Mouse (Mus musculus): ENCODE data around the gene Col15a1. TPM values are rescaled to one million over a fixed set of nuclear protein-coding genes. Genes with fewer than 3 reads are reported as not detected.

Gene Col15a1
- total RNA-seq, 2 experiments from 2014 or later: 24.6 to 26.5 TPM

DNA sequence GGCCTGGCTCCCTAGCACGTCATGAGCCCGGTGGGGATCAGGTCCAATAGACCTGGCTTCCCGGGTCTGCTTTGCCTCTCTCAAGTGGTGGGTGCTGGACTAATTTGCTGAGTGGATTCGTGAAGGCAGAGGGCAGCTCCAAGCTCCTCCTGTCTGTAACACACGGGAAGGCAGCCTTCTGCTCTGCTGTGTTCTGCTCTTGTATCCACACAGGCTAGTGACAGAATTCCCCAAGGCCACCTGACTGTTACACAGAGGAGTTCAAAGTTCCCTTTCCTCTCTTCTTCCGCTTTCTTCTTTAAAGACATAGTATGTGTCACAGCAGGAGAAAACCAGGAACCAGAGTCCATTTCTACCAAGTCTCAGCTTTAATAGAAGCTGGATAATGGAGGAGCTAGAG lies 53.1 kb downstream of the Col15a1 start:
- intact Hi-C loops (cut with DNase I): no loop called here
- no peak for DNase-seq

DNA sequence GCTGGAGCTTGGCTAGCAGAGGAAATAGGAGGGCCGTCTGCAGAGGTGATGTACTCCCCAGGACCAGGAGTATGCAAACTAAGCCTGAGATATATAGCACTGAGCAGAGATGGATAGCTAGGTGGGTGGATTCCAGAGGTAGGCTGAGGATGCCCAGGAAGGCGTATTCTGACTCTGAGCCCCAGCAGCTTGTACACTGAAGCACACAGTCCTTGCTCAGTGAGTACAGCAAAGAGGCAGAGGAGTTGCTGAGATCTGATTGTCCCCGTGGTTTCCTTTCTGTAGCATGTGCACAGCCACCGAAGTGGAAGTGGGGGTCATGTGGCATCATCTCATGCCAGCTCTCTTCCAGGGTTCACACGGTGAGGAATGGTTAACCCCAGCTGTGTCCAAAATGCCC lies 54.0 kb downstream of the Col15a1 start:
- no peak for DNase-seq
- intact Hi-C loops (cut with DNase I): no loop called here

DNA sequence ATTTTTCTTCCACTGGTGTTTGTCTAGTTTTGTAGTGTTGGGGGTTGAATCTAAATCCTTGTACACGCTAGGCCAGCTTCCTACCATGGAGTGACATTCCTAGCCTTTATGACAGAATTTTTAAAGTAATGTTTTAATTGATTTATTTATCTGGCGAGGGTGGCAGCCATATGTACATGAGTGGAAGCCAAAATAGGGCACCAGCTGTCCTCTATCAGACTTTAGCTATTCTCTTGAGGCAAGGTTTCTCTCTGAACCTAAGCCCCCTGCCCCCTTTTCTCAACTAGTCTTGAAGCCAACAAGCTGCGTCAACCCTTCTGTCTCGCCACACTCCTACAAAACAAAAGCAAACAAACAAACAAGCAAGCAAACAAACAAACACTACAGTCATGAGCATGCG lies 57.6 kb downstream of the Col15a1 start:
- DNase-seq: no peak
- intact Hi-C loops (cut with DNase I): no loop called here

DNA sequence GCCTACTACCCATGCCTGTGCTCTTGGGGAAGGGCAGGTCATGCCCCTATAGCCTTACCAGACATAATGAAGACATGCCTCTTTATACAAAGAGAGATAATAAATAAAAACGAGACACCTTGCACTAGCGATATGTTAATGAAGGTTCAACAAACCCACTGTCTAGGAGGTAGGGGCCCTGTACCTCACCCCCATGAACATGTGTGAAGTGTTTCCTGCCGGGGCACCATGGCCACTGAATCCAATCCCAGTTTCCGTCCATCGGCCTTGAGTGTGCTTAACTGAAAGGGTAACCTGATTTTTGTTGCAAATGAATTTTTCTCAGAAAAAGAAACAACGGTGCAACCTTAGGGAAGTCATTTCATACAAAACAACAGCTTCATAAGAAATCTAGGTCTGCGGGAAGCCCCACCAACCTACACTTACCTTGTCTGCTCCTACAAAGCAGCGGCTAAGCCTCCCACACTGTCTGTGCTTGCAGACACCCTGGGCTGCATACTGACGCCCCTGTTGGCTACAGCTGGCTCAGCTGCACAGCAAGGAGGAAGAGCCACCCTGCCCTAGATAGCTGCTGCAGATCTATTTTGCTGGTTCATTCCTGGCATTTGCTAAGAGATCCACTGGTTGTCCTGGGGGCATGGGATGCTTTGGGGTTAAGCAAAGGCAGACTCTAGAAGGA lies 64.6 kb downstream of the Col15a1 start:
- intact Hi-C loops (cut with DNase I): no loop called here
- no peak for DNase-seq

DNA sequence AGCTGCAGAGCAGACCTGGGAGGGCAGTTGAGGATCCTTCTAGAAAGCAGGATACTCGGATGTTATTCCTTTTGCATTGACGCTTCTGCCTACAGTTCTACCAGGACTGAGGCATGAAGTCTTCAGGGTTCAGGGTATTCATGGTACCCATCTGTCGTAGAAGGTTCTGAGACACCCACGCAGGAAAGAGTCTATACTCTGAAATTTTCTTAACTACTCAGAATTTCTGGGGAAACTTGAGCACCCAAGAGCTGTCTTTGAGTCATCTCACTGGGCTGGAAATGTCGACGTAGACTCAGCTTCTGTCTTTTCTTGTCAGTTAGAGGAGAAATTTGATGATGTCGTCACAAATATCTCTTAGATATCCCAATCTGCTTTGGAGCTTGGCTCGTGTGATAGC lies 65.8 kb downstream of the Col15a1 start:
- intact Hi-C loops (cut with DNase I): no loop called here
- DNase-seq: no peak

DNA sequence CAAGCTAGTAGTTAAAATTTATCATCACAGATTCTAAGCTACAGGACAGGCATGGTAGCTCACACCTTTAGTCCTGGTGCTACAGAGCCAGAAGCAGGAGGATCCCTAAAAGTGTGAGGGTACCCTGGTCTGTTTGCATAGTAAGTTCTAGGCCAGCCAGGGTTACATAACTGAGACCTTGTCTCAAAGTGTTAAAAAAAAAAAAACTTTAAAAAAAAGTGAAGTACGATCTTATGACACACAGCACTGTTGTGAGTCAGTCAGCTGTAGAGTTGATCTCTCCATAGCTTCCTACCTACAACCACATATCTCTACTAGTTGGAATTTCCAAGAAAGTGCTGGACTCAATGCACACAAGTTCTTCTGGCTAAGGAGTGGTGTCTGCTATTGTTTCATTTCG lies 67.0 kb downstream of the Col15a1 start:
- intact Hi-C loops (cut with DNase I): no loop called here
- no peak for DNase-seq

DNA sequence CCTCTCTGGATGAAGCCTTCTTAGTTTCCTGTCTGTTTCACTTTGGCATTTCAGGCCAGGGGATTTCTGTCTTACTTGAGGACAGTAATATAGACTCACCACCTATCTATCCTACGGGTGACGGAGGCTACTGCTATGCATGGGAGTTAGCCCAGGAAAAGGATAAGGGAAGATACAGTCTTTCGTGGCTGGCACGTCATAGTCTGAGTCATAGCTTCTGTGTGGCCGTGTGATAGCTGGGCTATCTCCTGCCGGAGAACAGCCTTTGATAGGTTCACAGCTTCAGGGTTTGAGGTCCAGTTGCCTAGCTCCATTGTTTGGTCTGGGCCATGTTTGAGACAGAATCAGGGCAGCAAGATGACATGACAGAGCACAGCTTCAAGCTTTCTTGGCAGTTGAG lies 70.4 kb downstream of the Col15a1 start:
- no peak for DNase-seq
- intact Hi-C loops (cut with DNase I): no loop called here

DNA sequence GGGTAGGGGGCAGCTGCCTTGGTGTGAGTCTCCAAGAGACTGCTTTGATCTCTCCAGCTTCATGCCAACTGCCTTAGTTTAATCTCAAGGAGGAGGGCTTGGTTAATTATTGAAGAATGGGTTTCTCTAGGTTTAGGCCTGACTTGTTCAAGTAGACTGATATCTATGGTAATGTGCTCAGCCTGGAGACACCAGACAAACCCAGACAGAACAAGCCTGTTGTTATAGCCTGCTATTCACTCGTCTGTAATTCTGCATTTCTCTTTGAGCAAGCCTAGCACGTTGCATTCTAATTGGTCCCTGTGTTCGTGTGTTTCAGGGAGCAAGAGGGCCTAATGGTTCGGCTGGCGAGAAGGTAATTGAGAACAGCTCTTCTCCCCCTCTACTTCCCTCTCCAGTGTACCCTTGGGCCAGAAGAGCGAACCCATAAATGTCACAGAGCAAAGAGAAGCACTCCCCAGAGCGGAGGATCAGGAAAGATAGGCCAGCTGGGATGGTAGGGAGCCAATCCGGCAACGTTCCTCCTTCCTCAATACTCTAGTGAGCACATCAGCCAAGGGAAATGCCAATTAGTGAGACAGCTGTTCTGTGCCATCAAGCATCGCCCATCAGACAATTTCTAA lies 71.2 kb downstream of the Col15a1 start:
- intact Hi-C loops (cut with DNase I): no loop called here
- no peak for DNase-seq

DNA sequence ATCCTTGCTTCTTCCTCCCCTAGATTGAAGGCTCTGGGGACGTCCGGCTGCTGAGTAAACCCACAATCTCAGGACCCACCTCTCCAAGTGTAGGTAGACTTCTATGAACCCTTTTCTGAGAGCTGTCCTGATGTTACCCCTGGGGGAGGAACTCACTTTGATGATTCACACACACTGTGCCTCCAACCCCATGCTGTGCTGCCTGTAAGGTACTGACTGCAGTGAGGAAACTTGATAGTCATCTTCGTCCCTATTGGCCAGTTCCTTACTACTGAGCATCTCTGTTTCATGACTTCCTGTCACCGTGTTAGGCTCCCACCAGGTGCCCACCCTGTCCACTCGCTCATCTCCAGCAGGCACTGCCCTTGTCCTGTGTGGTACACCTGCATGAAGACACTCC lies 72.2 kb downstream of the Col15a1 start:
- intact Hi-C loops (cut with DNase I): no loop called here

DNA sequence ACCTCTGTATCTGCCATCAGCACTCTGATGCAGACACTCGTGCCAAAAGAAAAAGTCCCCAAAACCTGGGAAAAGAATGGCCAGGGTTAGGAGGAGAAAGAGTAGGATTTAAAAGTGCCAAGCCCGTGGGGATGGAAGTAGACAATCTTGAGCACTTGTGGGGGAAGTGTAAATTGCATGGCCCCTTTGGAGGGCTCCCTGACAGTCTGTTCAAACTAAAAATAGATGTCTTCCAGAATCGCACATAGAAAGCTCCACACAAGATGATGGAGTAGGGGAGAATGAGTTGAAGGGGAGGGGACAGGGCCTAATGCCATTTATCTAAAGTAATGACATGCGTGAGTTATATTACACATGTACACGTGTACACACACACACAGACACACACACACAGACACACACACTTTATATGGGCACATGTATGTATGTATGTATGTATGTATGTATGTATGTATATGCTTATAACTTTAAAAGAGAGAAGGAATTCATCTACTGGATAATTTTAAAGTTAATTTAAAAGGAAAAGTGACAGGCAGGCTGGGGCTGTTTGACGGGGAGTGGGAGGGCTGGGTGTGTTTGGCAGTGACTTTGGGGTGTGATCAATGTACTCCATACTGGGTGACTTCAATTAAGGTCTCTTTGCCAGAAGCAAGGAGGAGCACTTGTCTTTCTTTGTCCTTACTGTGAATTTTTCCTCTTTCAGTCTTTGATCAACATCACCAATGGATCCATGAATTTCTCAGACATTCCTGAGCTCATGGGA lies 74.1 kb downstream of the Col15a1 start:
- no peak for DNase-seq

More for the DNA sequence above, 72.2 kb downstream of the Col15a1 start:
- no peak for DNase-seq

DNA sequence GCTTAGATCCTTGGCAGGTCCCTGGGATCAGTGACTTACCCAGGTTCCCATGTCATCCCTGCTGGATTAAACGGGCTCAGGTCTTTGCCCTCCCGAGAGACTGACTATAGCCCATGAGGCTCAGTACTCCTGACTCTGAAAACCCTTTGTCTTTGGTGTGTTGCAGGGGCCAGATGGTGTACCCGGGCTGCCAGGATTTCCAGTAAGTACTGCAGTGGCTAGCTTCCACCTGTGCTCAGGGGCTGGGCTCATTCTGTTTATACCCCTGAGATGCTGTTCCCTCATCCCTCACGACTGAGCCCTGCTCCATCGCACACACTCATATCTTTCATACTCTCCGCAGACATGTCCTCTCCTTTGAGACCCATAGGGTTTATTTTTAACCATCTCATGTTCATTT lies 76.3 kb downstream of the Col15a1 start:
- intact Hi-C loops (cut with DNase I): no loop called here
- DNase-seq: peak; percentile 47

More for the DNA sequence above, 74.1 kb downstream of the Col15a1 start:
- intact Hi-C loops (cut with DNase I): no loop called here

DNA sequence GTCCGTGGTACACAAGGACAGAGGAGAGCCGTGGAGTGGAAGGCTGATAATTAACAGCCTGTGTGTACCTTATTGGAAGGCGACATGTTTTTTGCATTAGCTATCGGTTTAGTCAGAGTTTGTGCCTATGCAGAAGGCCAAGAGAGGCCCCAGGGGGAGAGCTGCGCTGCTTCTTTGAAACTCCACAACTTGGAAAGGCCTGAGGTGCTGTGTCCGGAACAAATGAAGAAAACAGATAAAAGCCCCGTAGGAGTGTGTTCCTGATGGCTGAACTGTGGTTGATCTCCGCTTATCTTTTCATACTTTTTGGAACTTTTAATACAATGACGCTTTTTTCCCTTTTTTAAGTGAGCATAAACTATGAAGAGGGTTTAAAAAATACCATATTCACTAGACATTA lies 76.9 kb downstream of the Col15a1 start:
- intact Hi-C loops (cut with DNase I): no loop called here
- no peak for DNase-seq

DNA sequence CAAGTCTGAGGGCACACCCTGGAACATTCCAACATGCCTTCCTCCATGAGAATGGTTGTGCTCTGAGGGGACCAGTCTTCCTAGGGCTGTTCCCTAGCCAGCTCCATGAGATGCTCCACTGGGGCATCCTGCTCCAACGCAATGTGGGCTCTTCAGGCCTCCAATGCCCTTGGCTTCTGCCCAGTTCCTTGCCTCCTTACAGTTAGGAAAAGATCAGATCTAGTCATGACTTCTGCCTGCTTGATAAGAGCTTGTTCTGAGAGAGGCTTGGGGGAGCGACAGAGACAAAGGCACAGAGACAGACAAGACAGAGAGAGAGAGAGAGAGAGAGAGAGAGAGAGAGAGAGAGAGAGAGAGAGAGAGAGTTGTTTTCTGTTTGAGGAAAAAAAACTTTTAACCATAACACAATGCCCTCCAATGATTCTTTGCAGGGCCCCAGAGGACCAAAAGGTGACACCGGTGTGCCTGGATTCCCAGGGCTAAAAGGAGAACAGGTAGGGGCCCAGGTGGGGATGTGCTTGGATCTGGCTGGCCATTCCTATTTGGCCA lies 78.7 kb downstream of the Col15a1 start:
- DNase-seq: no peak
- intact Hi-C loops (cut with DNase I): no loop called here

DNA sequence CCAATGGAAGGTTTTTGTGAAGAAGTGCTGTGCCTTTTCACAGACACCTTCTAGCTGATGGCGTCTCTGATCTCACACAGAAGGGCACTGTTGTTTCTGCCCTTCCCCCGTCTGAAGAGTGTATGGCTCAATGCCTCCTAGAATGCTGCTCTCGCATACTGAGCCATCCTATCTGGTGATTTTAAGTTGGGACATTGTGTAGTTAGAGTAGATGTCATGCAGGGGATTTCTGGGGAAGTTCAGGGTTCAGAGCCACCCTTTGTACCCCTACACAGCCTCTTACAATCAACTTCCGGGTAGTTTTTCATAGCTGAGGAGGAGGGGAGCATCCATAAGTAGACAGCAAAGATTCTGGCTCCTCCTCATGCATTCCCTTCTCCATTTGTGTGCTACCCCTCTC lies 79.5 kb downstream of the Col15a1 start:
- intact Hi-C loops (cut with DNase I): no loop called here
- DNase-seq: no peak

DNA sequence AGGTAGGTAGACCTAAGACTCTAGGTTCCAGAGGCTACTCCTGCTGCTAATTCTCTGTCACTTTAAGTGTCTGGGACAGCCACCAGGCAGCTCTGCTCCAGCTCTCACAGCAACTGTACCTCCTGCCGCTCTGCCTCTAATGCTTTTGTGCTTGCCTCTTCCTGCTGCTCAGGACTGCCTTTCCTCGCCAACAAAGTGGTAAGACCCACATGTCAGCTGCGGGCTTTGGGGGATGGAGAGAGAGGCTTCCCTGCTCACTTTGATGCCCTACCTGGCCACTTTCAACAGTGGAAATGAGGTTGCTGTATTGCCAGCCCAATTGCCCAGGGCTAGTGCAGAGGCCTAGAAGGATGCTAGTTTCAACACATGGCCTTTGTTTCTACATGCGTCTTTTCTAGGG lies 80.3 kb downstream of the Col15a1 start:
- intact Hi-C loops (cut with DNase I): no loop called here
- no peak for DNase-seq

DNA sequence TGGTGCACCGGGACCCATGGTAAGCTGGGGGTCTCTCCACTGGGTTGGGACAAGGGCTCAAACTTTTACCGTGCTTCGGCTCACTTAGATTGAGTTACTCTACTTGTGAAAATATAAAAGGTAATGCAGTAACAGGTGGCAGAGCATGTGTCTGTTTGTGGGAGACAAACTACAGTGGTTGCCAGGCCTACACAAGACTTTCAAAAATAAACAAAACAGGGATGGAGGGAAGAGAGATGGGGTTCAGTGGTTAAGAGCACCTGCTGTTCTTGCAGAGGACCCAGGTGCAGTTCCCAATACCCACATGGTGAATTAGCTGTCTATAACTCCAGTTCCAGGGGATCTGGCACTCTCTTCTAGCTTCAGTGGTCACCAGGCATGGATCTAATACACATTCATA lies 81.6 kb downstream of the Col15a1 start:
- no peak for DNase-seq
- intact Hi-C loops (cut with DNase I): no loop called here

DNA sequence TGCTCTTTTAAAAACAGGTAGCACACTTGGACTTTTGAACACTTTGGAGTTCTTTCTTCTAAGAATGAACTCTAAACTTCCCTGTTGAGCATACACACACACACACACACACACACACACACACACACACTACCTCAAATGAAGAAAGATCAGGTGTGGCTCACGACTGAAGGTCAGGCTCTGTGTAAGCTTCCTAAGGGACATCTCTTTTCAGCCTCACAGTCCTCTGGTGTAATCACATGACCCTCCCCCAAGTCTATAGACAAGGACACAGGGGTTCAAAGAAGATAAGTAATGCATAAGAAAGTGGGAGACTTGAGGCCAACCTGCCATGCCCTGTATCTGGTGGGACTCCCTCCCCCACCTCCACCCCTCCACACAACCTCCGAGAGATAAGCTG lies 82.5 kb downstream of the Col15a1 start:
- DNase-seq: no peak
- intact Hi-C loops (cut with DNase I): no loop called here

DNA sequence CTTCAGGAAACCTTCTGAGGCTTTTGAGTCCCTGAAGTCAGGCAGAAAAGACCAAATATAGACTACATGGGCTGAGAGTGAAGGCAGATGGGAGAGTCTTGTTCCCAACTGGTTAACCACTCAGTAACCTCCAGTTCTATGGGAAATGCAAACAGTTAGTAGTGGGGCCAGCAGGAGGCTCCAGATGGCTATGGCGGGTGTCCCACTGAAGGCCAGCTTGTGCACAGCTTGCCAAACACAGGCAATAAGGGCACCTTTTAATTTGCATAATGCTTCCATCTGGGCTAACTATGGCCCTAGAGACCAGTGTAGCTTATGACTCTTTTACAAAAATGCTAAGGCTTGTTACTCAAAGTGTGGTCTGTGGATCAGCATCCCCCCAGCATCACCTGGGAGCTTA lies 83.1 kb downstream of the Col15a1 start:
- peak; percentile 84 for DNase-seq
- intact Hi-C loops (cut with DNase I): no loop called here

DNA sequence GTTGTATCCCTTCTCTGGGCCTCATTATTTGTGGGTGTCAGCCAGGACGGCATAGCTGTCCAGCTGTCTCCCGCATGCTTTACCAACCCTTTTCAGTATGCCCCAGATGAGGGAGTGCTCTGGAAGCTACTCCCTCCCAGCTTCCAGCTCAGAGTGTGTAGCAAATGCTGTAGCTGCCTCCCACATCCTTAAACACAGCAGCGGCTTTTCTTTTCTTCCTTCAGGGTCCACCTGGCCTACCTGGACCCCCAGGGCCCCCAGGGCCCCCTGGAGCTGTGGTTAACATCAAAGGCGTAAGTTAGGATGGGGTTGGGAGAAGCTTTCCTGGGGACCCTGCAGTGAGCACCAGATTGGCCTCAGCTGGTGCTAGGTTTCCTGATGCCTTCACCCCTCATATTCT lies 85.0 kb downstream of the Col15a1 start:
- no peak for DNase-seq
- intact Hi-C loops (cut with DNase I): no loop called here

DNA sequence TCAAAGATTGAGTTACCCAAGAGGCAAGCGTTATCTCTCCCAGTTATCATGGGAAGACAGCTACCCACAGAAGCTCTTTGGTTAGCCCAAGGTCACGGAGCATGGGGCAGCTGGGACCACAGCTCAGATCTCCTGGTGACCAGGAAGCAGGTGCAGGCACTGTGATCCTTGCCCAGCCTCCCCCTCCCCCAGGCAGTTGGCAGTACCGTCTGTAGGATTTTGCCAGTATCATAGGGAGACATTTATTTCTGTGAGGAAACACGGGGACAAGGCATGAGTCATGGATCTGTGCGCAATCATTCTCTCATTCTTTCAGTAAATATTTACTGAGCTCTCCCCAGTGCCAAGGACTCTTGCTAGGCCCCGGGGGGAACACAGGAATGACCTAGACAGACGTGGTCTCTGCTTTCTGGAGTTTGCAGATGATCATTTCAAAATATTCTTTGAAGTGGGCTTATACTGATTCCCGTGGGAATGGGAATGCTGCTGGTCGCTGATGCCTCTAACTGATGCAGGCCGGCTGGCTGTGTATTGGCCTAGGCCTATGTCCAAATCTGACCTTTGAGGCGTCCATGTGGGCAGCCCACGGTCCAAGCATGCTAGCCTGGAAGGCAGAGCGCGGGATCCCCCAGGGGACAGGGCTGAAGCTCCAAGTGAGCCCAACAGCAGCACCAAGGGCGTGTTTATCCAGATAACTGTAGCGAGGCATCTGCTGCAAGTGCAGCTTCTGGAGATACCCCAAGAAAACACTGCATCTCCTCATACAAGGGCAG lies 86.0 kb downstream of the Col15a1 start:
- intact Hi-C loops (cut with DNase I): no loop called here
- DNase-seq: peak; percentile 89

DNA sequence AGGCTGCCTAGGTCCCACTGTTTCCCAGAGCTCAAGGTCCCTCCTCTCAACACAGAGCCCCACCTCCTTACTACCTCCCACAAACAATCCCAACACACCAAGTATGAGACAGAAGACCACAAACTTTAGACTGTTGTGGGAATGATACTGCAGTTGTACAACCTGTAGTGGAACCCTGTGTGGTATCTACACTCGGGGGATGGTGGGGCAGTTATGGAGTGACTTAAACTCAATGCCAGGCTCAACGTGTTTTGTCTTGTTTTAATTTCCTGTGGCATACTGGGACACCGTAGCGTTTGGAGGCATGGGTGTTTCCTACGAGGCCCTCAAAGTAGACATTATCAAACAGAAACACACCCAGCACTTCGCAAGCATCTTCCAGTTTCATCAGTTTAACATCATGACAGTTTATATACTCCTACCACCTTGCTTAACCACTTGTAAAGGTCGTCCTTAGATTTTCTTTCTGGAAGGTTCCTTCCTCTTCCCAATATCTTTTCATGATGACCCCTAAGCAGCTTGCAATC lies 86.6 kb downstream of the Col15a1 start:
- DNase-seq: no peak
- intact Hi-C loops (cut with DNase I): no loop called here

Measured in left cerebral cortex, postnatal 4 days (tissue).